Mouse (Mus musculus) liver, embryonic 12.5 days (tissue): ENCODE data around the gene Vps54. TPM values are rescaled to one million over a fixed set of nuclear protein-coding genes. Genes with fewer than 3 reads are reported as not detected.
"Not testable (repeated sequence)": the region's sequence is repeated elsewhere in the genome, so short reads cannot be mapped to it uniquely, and the experiment has no call there.

ENCODE experiments used
- ATAC-seq: fragments of 200-750 bp; cut with Nextera tagmentation; 2 replicates; pipeline ENCODE4 v1.8.0; 2017; ENCODE audit warnings: moderate number of reproducible peaks, mild to moderate bottlenecking, moderate library complexity
- H3K27ac ChIP-seq: fragments of 300-500 bp; sonication (generic); 2 replicates; pipeline ENCODE4 v1.5.1; 2016; ENCODE audit warnings: mild to moderate bottlenecking
- H3K27me3 ChIP-seq: fragments of 300-500 bp; sonication (generic); replicated peaks from 2 replicates; pipeline ENCODE4 v1.6.1; 2016; ENCODE audit warnings: mild to moderate bottlenecking, moderate library complexity
- H3K36me3 ChIP-seq: fragments of 300-500 bp; sonication (generic); 2 replicates; pipeline ENCODE4 v1.6.1; 2016; ENCODE audit warnings: mild to moderate bottlenecking, moderate library complexity
- H3K4me1 ChIP-seq: fragments of 300-500 bp; sonication (generic); 2 replicates; pipeline ENCODE4 v1.6.1; 2016
- H3K4me2 ChIP-seq: fragments of 300-500 bp; sonication (generic); 2 replicates; pipeline ENCODE4 v1.6.1; 2016; ENCODE audit warnings: mild to moderate bottlenecking, moderate library complexity
- H3K4me3 ChIP-seq: fragments of 300-500 bp; sonication (generic); 2 replicates; pipeline ENCODE4 v1.5.1; 2016; ENCODE audit warnings: mild to moderate bottlenecking, moderate library complexity
- H3K9ac ChIP-seq: fragments of 300-500 bp; sonication (generic); 2 replicates; pipeline ENCODE4 v1.6.1; 2016; ENCODE audit warnings: mild to moderate bottlenecking, moderate library complexity
- H3K9me3 ChIP-seq: fragments of 300-500 bp; sonication (generic); replicated peaks from 2 replicates; pipeline ENCODE4 v1.6.1; 2016; ENCODE audit warnings: mild to moderate bottlenecking, moderate library complexity
- WGBS: fragments of 180-500 bp; shearing (Covaris S2); methylation state at CpG from one replicate; pipeline ENCODE4 v1.1.7; 2016; ENCODE audit not compliant: insufficient replicate concordance; 5-methylcytosine and 5-hydroxymethylcytosine counted together
- polyA plus RNA-seq: library from polyadenylated mRNA; unstranded; fragments of >200 nt; fragmentation: Nextera tagmentation; extraction: Ambion mirVana; gene quantifications from 2 replicates; pipeline ENCODE4 v1.2.1, GENCODE M21; 2016

Gene Vps54
- polyA plus RNA-seq, 1 experiment from 2014 or later = 9.8 TPM

DNA sequence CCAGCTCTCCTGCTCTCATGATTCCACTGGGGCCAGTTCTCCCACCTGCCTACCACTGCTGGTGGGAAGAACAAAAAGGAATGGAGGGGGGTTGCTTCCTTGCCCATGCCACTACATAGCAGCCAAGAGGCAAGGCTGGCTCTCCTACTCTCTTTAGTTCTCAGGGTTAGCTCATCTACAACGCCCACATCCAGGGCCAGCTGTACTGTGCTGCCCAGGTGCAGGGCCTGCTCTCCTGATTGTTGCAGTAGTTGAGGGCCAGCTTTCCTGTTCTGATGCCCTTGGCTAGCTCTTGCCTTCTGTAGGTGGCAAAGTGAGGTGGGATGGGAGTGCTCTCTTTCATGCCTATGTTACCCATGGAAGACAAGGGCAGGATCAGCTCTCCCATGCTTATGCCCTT lies 8.9 kb downstream of the Vps54 start:
- Histone ChIP-seq H3K9ac (no peak overlapping the region), H3K9me3 (no peaks in the 10 kb centered on the region), H3K4me2 (no peak overlapping the region), H3K4me1 (peaks cover 23% of the 10 kb centered on the region), H3K27me3 (no peaks in the 10 kb centered on the region), H3K27ac (no peak overlapping the region), H3K36me3 (peaks cover 10% of the 10 kb centered on the region), H3K4me3 (no peak overlapping the region)
- ATAC-seq = peak; percentile 28; the same call in 1 of the 2 replicates
- WGBS = 84% methylated on average over 1 of the region's 1 CpGs

DNA sequence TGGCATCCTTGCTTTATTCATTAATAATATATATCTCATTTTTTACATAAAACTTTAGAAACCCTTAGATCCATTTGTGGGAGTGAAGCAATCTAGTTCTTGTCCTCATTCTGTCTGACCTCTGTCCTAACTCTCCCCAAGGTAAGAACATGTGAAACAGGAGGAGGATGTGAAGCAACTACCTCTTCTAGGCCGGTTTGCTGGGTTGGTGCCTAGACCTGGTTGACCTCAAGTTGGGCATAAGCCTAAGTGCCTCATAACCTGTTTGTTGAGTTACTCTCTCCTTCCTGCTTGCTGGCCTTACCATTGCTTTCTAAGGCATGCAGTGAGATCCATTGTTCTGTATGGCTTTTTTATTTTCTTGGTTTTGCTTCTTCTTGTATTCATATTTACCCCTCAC lies 11.3 kb downstream of the Vps54 start:
- no peak overlapping the region for H3K27ac ChIP-seq
- 71% methylated on average over 1 of the region's 1 CpGs for WGBS

DNA sequence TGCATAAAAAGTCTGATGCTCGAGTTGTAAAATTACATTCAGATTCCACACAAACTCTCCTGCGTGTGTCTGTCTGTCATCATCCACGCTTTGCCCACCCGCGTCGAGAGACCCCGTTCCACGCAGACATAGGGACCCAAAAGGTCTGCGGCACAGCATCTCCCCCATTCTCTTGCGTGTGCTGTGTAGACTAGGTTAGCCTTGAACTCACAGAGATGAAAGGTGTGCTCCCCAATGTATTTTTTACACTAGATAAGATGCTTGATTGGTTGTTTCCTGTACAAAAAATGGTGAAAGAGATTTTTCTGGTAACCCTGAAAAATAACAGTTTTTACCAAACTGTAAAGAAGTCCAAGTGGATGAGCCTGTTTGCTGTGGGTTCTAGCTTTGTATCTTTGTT lies 19.5 kb downstream of the Vps54 start:
- WGBS = 91% methylated on average over 10 of the region's 10 CpGs
- not testable (repeated sequence) for H3K36me3 ChIP-seq

More for the DNA sequence above, 11.3 kb downstream of the Vps54 start:
- H3K9me3 ChIP-seq = no peaks in the 10 kb centered on the region
- peaks cover 24% of the 10 kb centered on the region for H3K4me1 ChIP-seq
- H3K36me3 ChIP-seq = peaks cover 10% of the 10 kb centered on the region
- H3K9ac ChIP-seq = no peak overlapping the region
- H3K4me2 ChIP-seq = no peak overlapping the region
- no peak overlapping the region for H3K4me3 ChIP-seq
- ATAC-seq = no peak
- H3K27me3 ChIP-seq = no peaks in the 10 kb centered on the region

DNA sequence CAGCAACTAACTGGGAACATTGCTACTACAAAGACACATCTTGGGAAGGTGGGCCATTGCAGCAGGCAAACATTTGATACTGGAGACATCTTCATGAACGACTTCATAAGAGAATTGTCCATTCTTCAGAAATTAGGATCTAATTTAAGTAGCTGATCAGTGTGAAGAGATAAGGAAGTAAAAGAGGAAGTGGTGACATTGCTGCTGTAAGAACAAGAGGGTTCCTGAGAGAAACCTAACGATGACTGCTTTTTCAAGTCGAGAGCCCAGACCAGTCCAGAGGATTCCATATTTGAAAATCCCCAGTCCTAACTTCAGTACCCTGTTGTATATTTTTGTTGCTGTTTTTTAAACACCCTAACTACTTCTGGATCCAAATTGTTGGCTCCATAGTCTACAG lies 26.3 kb downstream of the Vps54 start:
- no peak overlapping the region for H3K4me2 ChIP-seq
- H3K4me3 ChIP-seq = no peak overlapping the region
- no peak overlapping the region for H3K9ac ChIP-seq
- H3K9me3 ChIP-seq = no peaks in the 10 kb centered on the region
- H3K4me1 ChIP-seq = peaks cover 5% of the 10 kb centered on the region; the same call in 1 of the 2 replicates
- 21% methylated on average over 3 of the region's 3 CpGs for WGBS
- no peak overlapping the region for H3K27ac ChIP-seq
- no peaks in the 10 kb centered on the region for H3K27me3 ChIP-seq
- peaks cover 47% of the 10 kb centered on the region for H3K36me3 ChIP-seq
- no peak for ATAC-seq

More for the DNA sequence above, 19.5 kb downstream of the Vps54 start:
- not testable (repeated sequence) for H3K27ac ChIP-seq, H3K9me3 ChIP-seq, ATAC-seq, H3K4me1 ChIP-seq, H3K4me3 ChIP-seq, H3K9ac ChIP-seq, H3K4me2 ChIP-seq, H3K27me3 ChIP-seq

DNA sequence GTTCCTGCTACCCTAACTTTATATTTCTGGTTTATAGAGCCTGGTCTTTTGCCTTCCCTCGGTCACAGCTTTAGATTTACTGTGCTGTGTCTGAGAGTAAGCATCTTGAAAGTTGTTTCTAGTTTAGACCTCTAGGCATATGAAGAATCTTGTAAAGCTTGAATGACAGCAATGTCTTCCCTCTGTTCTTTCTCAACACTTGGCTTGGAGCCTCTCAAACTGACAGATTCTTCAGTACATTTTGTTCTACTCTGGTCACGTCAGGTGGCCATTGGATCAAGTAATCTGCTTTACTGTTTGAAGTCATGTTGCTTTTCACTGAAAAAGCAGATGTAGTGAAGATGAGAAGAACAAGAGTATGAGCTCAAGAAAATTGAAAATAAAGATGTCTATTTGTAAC lies 37.1 kb downstream of the Vps54 start:
- 81% methylated on average over 2 of the region's 2 CpGs for WGBS
- Histone ChIP-seq H3K36me3 (peaks cover 43% of the 10 kb centered on the region), H3K27me3 (no peaks in the 10 kb centered on the region), H3K9me3 (no peaks in the 10 kb centered on the region), H3K4me2 (no peak overlapping the region), H3K4me1 (no peaks in the 10 kb centered on the region), H3K4me3 (no peak overlapping the region), H3K27ac (no peak overlapping the region), H3K9ac (no peak overlapping the region)
- ATAC-seq = no peak

DNA sequence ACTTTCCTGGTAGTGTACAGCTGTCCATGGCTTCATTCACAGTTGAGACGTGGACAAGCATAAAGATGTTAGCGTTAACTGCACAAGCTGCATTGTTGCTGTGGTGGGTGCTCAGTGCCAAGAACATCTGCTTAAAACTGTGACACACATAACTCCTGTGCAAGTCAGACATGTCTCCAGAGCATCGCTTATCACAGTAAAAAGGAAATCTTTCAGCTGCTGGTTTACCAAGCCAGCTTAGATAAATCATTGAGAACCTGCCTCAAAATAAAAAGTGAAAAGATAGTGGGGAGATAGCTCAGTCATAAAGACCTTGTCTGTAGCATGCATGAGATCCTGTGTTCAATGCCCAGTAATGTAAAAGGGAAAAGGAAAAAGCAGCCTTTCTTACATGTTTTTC lies 47.3 kb downstream of the Vps54 start:
- Histone ChIP-seq H3K27ac (no peak overlapping the region), H3K4me1 (no peaks in the 10 kb centered on the region; the same call in 1 of the 2 replicates), H3K4me2 (no peak overlapping the region), H3K27me3 (no peaks in the 10 kb centered on the region), H3K9me3 (no peaks in the 10 kb centered on the region), H3K9ac (no peak overlapping the region), H3K36me3 (peaks cover 11% of the 10 kb centered on the region), H3K4me3 (no peak overlapping the region)
- no peak for ATAC-seq
- WGBS = 50% methylated on average over 3 of the region's 3 CpGs

DNA sequence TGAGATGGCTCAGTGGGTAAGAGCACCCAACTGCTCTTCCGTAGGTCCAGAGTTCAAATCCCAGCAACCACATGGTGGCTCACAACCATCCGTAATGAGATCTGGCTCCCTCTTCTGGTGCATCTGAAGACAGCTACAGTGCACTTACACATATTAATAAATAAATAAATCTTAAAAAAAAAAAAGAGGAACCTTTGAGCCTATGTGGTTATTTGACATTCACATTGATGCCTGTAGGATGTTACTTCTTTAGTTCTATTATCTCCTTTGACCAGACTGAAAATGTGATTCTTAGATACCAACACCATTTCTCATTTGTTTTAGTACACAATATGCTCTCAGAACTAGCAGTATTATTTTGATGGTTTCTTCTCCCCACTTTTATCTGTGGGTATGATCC lies 49.1 kb downstream of the Vps54 start:
- ATAC-seq, H3K4me1 ChIP-seq, H3K27me3 ChIP-seq, H3K4me2 ChIP-seq, H3K9me3 ChIP-seq, H3K27ac ChIP-seq, H3K4me3 ChIP-seq, H3K9ac ChIP-seq: not testable (repeated sequence)
- 90% methylated on average over 2 of the region's 2 CpGs for WGBS
- H3K36me3 ChIP-seq = peaks cover 14% of the 10 kb centered on the region

DNA sequence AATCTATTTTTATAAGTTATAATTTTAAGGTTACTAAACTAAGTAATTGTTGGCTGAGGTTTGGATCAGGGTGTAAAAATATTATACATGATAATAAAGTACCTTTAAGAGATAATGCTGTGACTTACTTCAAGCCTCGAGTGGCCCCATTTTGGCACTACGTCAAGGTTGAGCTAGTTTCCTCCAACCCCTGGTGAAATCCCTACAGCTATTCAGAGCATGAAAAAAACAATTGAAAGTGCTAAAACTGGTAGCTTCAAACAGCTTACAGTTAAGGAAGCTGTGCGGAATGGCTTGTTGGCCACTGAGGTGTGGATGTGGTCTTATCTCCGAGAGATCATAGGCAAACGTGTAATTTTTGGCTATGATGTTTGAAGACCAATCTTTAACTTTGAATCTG lies 56.4 kb downstream of the Vps54 start:
- H3K36me3 ChIP-seq = peaks cover 20% of the 10 kb centered on the region
- no peak overlapping the region for H3K27ac ChIP-seq
- no peak overlapping the region for H3K9ac ChIP-seq
- H3K4me1 ChIP-seq = 0 out of 2 replicates have a peak, but pooled peaks cover 8% of the 10 kb centered on the region
- H3K9me3 ChIP-seq = no peaks in the 10 kb centered on the region
- ATAC-seq = no peak
- H3K4me2 ChIP-seq = no peak overlapping the region
- no peak overlapping the region for H3K4me3 ChIP-seq
- 82% methylated on average over 5 of the region's 5 CpGs for WGBS
- no peaks in the 10 kb centered on the region for H3K27me3 ChIP-seq

DNA sequence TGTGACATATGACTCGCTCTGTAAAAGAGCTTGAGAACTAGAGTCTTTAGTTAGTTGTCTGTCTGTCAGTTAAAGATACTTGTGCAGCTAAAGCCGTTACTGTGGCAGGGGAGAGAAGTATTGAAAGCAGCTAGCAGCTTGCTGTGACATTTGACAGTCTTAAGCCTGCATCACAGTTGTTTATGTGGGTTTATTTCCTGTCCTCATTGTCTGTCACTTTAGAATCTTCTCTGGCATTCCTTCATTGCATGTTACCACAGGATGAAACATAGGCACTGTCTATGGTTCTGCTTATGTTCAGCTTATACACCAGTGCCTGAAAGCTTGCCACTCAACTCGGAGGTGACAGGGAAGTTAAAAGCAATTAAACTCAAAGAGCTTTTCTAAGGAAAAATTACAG lies 64.5 kb downstream of the Vps54 start:
- Histone ChIP-seq H3K9ac (no peak overlapping the region), H3K4me1 (0 out of 2 replicates have a peak, but pooled peaks cover 3% of the 10 kb centered on the region), H3K27ac (no peak overlapping the region), H3K4me2 (no peak overlapping the region), H3K4me3 (no peak overlapping the region), H3K27me3 (no peaks in the 10 kb centered on the region), H3K36me3 (peaks cover 53% of the 10 kb centered on the region), H3K9me3 (no peaks in the 10 kb centered on the region)
- 82% methylated on average over 3 of the region's 3 CpGs for WGBS
- ATAC-seq = no peak

DNA sequence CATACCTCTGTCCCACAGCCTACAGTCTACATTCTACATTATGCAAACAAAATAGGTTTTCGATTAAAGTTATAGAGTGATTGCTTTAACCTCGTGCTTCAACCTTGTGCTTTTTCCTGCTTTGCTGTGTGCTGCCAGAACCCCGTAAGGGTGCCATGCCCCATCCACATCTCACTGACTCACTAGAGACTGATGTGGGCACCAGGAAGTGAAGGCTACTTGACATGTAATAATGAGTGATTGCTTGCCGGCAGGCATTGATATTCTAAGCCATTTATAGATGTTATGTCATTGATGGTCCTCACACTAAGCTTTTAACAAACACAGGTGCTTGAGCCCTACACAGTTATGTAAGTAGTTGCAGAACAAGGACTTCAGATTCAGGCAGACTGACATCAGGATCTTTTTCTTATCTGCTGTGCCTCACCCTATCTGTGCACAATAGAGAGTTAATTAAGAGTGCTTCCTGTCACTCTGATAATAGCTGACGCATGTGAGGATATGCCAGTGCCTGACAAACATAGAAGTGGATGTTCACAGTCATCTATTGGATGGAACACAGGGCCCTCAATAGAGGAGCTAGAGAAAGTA lies 68.1 kb downstream of the Vps54 start:
- Histone ChIP-seq H3K4me1 (0 out of 2 replicates have a peak, but pooled peaks cover 3% of the 10 kb centered on the region), H3K9ac (no peak overlapping the region), H3K4me3 (no peak overlapping the region), H3K36me3 (peaks cover 50% of the 10 kb centered on the region), H3K4me2 (no peak overlapping the region), H3K27me3 (no peaks in the 10 kb centered on the region), H3K27ac (no peak overlapping the region), H3K9me3 (no peaks in the 10 kb centered on the region)
- WGBS = 73% methylated on average over 5 of the region's 5 CpGs
- ATAC-seq = no peak

DNA sequence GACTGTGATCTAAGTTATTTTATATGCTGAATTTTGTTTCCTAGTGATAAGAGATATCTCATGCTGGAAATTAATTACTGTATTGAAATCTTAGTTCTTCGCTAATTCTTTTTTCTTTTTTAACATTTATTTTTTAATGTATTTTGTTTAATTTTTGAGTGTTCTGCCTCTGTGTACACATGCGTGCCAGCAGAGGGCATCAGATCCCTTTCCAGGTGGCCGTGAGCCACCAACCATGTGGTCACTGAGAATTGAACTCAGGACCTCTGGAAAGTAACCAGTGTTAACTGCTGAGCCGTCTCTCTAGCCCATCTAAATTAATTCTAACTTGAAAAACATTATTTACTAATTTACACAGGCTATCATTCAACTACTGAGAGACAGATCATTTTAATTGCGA lies 69.0 kb downstream of the Vps54 start:
- H3K4me2 ChIP-seq = no peak overlapping the region
- no peaks in the 10 kb centered on the region for H3K27me3 ChIP-seq
- H3K36me3 ChIP-seq = peaks cover 55% of the 10 kb centered on the region
- no peaks in the 10 kb centered on the region for H3K9me3 ChIP-seq
- no peak for ATAC-seq
- H3K4me1 ChIP-seq = 0 out of 2 replicates have a peak, but pooled peaks cover 3% of the 10 kb centered on the region
- H3K9ac ChIP-seq = no peak overlapping the region
- H3K27ac ChIP-seq = no peak overlapping the region
- no peak overlapping the region for H3K4me3 ChIP-seq
- WGBS = 75% methylated on average over 5 of the region's 5 CpGs

DNA sequence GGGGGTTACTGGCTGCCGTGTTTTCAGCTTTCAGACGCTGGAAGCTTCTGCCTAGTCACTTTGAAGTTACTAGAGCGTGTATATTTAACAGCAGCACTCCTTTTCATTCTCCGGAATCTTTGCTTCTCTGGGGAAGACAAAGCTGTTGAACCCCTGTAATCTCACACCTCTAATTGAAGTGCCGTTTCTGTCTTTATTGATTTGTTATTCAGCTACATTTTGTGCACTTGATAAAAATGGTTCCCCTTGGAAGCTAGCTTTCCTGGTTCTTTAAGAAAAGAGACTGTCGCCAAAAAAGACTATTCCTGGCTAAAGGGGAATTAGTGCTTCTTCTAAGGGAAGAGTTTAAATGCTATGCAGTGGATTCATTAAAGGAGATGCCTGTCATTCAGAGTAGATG lies 70.4 kb downstream of the Vps54 start:
- 85% methylated on average over 6 of the region's 6 CpGs for WGBS
- H3K9ac ChIP-seq = no peak overlapping the region

More for the DNA sequence above, 70.4 kb downstream of the Vps54 start:
- H3K4me2 ChIP-seq = no peak overlapping the region
- no peak overlapping the region for H3K27ac ChIP-seq
- no peaks in the 10 kb centered on the region for H3K9me3 ChIP-seq
- H3K27me3 ChIP-seq = no peaks in the 10 kb centered on the region
- ATAC-seq = no peak
- no peak overlapping the region for H3K4me3 ChIP-seq
- peaks cover 13% of the 10 kb centered on the region for H3K4me1 ChIP-seq
- H3K36me3 ChIP-seq = peaks cover 63% of the 10 kb centered on the region
